Mouse (Mus musculus): Measurements from ENCODE around the gene Qrich2. TPM values are rescaled to one million over a fixed set of nuclear protein-coding genes. Genes with fewer than 3 reads are reported as not detected.

Gene Qrich2
- total RNA-seq, 2 experiments from 2014 or later: 0.05 TPM; not detected in 1

DNA sequence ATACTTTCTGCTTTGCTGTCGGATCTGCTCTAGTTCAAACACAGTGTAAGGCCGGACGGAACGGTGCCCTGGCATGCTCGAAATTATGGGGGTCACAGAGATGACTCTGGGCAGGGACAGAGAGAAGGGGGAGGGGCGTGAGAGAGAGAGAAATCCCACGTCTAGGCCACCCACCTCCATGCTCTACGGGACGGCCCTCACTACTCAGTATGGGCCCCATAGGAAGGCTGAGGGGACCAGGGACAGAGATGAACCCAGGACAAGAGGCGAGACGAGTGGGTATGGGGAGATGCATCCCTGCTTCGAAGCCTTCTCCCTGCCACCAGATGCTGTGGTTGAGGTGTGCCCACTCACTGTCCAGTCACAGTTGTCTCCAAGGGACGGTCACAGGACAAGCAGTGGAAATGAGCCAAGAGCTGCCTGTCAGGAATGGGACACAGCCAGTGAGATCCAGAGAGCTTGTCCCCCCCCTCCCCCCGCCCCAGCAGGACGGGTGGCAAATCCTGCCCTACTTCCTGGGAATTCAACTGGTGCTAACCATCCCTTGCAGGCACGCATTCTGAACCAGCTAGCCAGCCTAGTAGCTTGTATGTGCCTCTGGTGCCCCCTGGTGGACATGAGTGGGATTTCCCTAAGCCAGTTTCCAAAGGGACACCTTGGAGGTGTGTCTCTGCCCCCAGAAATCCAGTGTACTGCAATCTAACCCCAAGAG lies 20.3 kb downstream of the Qrich2 start:
- peak; percentile 88 to 99 for DNase-seq

- DNase-seq: no peak
Measured at GRCm38 (mm10) chr11:116443935-116444334, 22.1 kb downstream of the Qrich2 start.

DNA sequence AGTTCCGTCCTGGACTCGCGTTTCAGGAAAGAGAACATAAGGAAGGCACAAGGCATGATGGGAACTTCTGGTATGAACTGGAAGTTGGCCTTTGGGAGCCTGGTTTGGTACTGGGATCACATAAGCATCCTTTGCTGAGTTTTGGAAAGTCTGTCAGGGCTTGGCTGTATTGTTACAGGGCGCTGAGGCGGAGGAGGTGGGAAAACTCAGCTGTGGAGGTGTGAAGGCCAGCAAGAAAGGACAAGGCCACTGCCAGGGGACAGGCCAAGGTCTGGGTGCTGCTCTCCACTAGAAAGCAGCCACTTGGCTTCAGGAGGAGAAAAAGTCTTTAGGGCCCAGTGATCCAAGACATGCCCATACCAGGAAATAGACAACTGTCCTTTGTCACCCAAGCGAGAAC lies 22.7 kb downstream of the Qrich2 start:
- DNase-seq: no peak

DNA sequence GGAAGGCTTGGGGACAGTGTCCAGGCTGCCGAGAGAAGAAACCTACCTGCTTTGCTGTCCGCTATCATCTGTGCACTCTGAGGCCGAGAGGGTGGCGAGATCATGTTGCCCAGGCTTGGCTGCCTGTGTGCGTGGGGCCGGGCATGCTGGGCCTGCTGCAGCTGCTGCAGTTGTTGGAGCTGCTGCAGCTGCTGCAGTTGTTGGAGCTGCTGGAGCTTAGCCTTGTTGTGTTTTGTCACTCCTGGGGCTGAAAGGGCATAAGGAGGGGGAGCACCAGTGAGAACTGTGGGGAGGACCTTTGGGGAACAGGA lies 23.2 kb downstream of the Qrich2 start:
- DNase-seq: no peak

DNA sequence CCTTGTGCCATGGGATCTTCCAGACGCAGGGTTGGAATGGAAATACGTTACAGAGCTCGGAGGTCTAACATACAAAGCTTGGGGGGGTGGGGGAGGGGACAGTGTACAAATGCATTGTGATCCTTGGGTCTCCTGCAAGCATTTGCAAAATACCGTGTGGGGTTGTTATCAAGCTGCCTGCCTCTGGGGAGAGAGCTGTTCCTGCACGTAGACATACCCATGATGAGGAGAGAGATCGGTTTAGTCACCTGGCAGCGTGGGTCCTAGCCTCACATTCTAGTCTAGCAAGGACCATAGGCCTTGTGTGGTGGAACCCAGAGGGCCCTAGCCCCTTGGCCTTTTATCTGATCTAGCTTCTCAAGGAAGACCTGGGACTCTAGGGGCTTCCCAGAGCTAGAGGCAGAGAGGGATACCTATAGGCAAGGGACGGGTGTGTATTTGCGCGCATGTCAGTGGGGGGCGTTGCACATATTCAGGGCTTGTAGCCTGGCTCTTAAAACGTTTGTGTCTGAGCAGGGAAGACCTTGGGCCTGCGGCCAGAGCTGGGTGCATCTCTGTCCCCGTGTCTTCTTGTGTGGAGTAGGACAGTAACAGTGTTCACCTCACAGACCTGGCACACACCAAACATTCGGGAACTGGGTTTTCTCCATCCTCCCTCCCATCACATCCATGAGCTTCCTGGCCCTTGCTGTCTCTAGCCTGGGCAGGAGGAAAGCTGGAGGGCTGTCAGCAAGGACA lies 23.7 kb downstream of the Qrich2 start:
- no peak for DNase-seq

GRCm38 (mm10) chr11:116440408-116441068 lies 25.5 kb downstream of the Qrich2 start:
- DNase-seq: peak; percentile 58 to 70

DNA sequence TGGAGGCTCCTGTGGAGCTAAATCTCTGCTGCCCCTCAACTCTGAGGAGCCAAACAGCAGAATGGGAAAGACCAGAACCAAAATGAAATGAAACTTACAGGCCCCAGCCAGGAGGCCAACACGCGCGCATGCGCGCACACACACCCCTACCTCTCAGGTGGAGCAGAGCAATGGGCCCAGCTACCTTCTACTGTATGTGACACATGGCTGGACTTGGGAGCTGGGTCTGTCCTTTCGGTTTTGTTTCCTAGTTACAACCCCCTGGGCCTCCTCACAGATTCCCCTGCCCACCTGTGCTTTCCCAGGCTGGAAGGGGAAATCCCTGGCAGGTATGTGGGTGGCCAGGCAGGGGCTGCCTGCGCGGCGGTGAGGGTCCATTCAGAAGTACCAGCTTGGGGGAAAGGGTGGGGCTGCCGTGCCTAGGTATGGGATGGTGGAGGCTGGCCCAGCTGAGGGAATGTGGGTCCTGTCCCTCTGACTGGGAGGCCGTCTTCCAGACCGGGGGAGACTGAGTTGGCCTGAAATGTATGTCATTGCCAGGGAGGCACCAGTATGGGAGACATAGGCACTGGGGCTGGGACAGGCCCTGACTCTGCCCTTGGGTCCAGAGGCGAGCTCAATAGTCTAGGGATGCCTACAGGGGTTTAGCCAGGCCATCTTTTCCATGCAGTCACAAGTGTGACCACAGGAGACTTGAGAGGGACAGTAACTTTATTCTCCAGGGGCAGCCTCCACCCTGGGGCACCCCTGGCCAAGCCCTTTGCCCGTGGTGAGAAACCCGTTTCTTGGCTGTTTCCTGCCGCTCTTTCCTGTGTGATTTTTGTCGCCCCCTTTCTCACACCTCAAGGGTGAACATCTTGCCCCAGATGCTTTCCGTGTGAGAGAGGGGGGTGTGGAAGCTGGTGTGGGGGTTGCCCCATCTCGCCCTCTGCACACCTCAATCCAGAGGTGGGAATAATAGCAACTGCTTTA lies 26.5 kb downstream of the Qrich2 start:
- no peak for DNase-seq

DNA sequence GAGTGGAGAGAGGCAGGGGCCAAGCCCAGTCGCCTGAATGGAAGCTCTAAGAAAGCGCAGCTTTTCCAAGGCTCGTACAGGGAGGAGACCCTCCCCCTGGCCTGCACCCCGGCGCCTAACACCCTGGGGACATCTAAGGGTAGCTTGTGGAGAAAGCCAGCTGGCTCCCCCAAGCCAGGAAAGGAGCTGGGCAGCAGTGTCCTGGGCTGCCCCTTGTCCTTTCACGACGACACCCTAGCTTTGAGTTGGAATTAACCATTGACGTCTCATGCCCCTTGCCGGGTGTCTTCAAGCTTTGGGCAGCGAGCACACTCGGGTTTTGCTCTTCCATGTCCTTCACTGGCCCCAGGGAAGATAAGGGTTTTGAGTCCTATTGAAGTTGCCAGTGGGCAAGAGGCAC lies 28.5 kb downstream of the Qrich2 start:
- DNase-seq: peak in 1 of 2 experiments; percentile 25

- DNase-seq: peak; percentile 79 to 82
Measured at GRCm38 (mm10) chr11:116436725-116437331, 29.2 kb downstream of the Qrich2 start.

- peak in 1 of 2 experiments; percentile 39 for DNase-seq
Measured at GRCm38 (mm10) chr11:116435992-116436724, 29.9 kb downstream of the Qrich2 start.

DNA sequence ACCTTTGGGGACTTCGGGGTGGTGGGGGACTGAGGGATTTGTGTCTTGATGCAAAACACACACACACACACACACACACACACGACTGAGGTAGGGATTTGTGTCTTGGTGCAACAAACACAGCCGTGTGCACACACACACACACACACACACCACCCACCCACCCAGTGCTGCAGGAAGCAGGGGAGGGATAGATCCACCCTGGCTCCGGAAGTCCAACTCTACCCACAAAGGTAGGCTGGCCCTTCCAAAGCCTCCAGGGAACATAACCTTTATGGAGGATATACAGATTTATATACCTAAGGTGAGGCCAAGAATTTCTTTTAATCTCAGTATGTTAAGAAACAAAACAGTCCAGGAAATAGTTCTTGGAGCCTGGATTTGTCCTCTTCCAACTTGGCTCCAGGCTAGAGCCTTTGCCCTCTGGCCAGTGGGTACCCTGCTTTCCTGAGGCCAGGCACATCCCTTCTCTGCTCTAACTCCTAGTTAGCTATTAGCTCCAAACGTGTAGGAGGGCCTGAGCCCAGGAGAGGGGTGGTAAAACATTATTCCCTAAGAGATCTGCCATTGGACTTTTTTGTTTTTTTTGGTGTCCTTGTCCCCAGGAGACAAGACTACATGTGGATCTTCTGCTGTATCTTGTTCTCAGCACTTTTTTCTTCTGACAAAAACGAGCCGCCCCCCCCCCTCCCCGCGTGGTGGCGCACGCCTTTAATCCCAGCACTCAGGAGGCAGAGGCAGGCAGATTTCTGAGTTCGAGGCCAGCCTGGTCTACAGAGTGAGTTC lies 30.9 kb downstream of the Qrich2 start:
- DNase-seq: peak in 1 of 2 experiments; percentile 26

GRCm38 (mm10) chr11:116434287-116434966 lies 31.6 kb downstream of the Qrich2 start:
- DNase-seq: peak; percentile 84 to 86

DNA sequence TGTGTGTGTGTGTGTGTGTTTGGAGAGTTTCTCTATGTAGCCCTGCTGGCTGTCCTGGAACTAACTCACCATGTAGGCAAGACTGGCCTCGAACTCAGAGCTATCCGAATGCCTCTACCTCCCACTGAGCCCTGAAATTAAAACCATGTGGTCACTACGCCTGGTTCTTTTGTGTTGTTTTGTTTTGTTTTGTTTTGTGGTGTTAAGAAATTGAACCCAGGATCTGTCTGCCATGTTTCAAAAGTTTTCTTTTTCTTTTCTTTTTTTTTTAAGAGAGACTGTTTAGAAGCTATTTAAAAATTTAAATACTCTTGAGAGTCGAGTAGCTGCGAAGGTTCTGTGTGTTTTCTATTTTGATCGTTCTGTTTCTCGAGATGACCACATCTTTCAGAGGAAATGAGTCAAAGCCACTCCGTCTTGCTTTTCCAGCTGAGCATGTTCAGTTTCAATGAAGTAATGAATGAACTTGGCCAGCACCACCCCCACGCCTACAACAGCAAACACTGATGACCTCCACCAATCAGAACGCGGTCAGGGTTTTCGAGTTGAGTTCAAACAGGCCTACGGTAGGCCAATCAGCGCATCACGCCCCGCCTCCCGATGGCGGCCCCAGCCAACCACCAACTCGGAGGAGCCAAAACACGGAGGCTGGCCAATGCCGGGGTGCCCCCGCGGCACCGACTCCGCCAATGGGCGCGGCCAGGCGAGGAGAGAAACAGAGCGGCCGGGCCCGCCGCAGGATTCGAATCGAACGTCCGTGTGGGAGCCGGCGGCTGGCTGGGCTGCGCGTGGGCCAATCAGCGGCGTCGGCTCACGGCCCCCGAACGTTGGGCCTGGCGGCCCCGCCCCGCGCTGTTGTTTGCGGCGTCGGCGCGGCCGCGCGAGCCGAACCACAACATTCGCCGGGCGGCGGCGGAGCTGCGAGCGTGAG lies 32.4 kb downstream of the Qrich2 start, which contains the start of gene Ubald2:
Ubald2 (plus strand) TSS at position 739 of the 931 bp plus-strand sequence.
- DNase-seq: peak; percentile 98 to 100

- DNase-seq: no peak
Measured at GRCm38 (mm10) chr11:116432593-116433355, 33.3 kb downstream of the Qrich2 start.

GRCm38 (mm10) chr11:116432127-116432526 lies 33.9 kb downstream of the Qrich2 start:
- no peak for DNase-seq

GRCm38 (mm10) chr11:116431428-116432077 lies 34.5 kb downstream of the Qrich2 start:
- no peak for DNase-seq

Data from heart, adult 18-20 months (tissue).